Mouse (Mus musculus) olfactory bulb, adult 2 months (tissue): Measurements from ENCODE around the gene Rnaset2b.
"Not testable (repeated sequence)": the region's sequence is repeated elsewhere in the genome, so short reads cannot be mapped to it uniquely, and the experiment has no call there.

Experiments
- CTCF ChIP-seq: fragments of 200-500 bp; IDR thresholded peaks from 2 replicates; pipeline ENCODE4 v1.5.1; 2012; ENCODE audit warnings: low read depth, mild to moderate bottlenecking, low read length, moderate library complexity; ENCODE audit not compliant: insufficient read depth
- POLR2A ChIP-seq: fragments of 200-500 bp; IDR thresholded peaks from 2 replicates; pipeline ENCODE4 v1.6.1; 2012; ENCODE audit warnings: mild to moderate bottlenecking, low read depth, low read length, moderate library complexity; ENCODE audit not compliant: insufficient read depth

DNA sequence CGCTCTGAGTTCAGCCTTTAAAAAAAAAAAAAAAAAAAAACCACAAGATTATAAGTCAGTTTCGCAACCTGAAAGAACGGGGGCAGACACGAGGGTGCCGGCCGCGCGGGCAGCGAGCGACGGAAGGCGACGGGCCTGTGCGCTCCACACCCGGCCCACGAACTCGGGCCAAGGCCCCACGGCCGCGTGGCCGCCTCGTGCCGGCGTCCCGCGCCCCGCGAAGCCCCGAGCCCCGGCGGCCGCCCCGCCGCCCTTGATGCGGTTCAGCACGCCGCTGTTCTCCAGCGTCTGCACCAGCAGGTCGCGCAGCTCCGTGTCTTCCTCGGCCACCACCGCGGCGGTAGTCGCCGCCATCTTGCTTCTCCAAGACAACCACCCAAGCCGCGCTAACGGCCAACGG lies 9.7 kb upstream of the Rnaset2b start, which contains the start of gene Tagap1:
- not testable (repeated sequence) for TF ChIP-seq POLR2A, CTCF
